Mouse (Mus musculus): ENCODE measurements at regions not wholly inside any gene's neighbourhood (a gene's known extent, or its start where the extent isn't known, plus 50 kb on each side); places are given as distances from the start of the nearest gene placed in this dataset.
A peak's percentile ranks its signal among the peaks of the same experiment; 100 is the strongest.

DNA sequence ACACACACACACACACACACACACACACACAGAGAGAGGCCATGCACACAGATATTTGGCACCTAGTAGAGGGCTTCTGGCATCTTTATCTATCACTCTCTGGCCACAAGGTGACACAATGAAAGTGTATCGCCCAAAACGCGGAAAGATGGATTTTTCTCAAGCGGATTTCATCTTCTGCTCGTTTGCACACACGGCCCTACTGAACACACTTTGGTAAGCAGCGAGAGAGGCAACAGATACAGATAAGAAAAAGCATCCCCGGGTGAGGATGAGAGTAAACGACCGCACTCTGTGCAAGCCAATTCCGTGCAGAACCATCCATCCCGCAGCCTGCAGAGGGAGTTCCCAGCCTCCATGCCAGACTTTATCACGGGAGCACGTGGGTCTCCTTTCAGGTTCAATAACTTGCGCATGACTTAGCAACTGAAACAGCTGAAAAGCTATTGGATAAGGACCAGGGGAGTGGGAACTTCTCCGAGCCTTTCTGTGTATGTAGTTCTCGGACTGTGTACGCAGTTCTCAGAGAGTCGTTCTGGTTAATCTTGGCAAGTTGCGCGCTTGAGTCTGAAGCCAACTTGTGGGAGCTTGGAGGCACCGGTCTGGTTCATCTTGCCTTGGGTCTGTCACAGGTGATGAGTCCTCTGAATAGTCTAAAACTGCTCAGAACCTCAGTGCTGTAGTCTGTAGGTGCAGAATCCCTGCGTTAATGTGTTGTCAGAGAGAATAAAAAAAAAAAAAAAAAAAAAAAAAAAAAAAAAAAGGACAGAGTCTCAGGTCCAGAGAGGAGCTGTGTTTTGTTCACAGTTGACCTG, 97.2 kb upstream of the Tmem178 start:
- no peaks in the 10 kb centered on the region for H3K27me3 ChIP-seq
- H3K27ac ChIP-seq: no peak overlapping the region
- H3K4me2 ChIP-seq: peak overlapping the region; percentile 27
- 55% methylated on average over 23 of the region's 23 CpGs for WGBS
- no peak; the same call in 1 of the 2 replicates for ATAC-seq (ENCODE audit: borderline replicate concordance, extremely low read depth, low FRiP score, low TSS enrichment)
- H3K4me1 ChIP-seq: no peaks in the 10 kb centered on the region
- H3K36me3 ChIP-seq: no peaks in the 10 kb centered on the region
- H3K9ac ChIP-seq: no peak overlapping the region
- no peaks in the 10 kb centered on the region for H3K9me3 ChIP-seq
- no peak overlapping the region for H3K4me3 ChIP-seq

GRCm38 (mm10) chr17:80845349-80845748, 99.1 kb upstream of the Tmem178 start:
- WGBS: 79% methylated on average over 7 of the region's 7 CpGs
- Histone ChIP-seq H3K9me3 (no peaks in the 10 kb centered on the region), H3K4me1 (0 out of 2 replicates have a peak, but pooled peaks cover 3% of the 10 kb centered on the region), H3K27ac (no peak overlapping the region), H3K9ac (no peak overlapping the region), H3K36me3 (no peaks in the 10 kb centered on the region), H3K4me2 (no peak overlapping the region), H3K4me3 (no peak overlapping the region), H3K27me3 (no peaks in the 10 kb centered on the region)
- no peak for ATAC-seq (ENCODE audit: borderline replicate concordance, extremely low read depth, low FRiP score, low TSS enrichment)

DNA sequence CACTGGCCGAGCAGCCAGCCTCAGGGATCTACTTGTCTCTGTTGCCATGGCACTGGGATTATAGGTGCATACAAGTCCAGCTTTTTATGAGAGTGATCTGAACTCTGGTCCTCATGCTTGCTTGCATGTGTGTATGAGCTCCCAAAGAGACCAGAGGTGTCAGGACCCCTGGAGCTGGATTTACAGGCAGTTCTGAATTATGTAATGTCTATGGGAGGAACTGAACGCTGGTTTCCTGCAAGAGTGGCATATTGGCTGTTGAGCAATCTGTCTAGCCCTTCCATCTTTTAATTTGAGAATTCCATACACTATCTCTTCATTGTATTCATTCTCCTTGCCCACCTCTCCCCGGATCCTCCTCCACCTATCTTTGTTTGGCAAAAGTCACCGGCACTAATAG, 102.5 kb upstream of the Tmem178 start:
- H3K27me3 ChIP-seq: no peaks in the 10 kb centered on the region
- WGBS: 89% methylated on average over 4 of the region's 4 CpGs
- H3K4me2 ChIP-seq: no peak overlapping the region
- H3K36me3 ChIP-seq: no peaks in the 10 kb centered on the region
- ATAC-seq (ENCODE audit: borderline replicate concordance, extremely low read depth, low FRiP score, low TSS enrichment): no peak
- H3K4me3 ChIP-seq: no peak overlapping the region
- H3K9ac ChIP-seq: no peak overlapping the region
- H3K27ac ChIP-seq: no peak overlapping the region
- no peaks in the 10 kb centered on the region for H3K9me3 ChIP-seq
- 0 out of 2 replicates have a peak, but pooled peaks cover 3% of the 10 kb centered on the region for H3K4me1 ChIP-seq

- WGBS: 79% methylated on average over 6 of the region's 6 CpGs
- no peak overlapping the region for H3K4me3 ChIP-seq
- H3K27ac ChIP-seq: no peak overlapping the region
- H3K4me1 ChIP-seq: 0 out of 2 replicates have a peak, but pooled peaks cover 3% of the 10 kb centered on the region
- no peaks in the 10 kb centered on the region for H3K9me3 ChIP-seq
- no peak overlapping the region for H3K4me2 ChIP-seq
- H3K36me3 ChIP-seq: no peaks in the 10 kb centered on the region
- no peaks in the 10 kb centered on the region for H3K27me3 ChIP-seq
- ATAC-seq (ENCODE audit: borderline replicate concordance, extremely low read depth, low FRiP score, low TSS enrichment): no peak
- no peak overlapping the region for H3K9ac ChIP-seq
Observed at GRCm38 (mm10) chr17:80840896-80841295, 103.5 kb upstream of the Tmem178 start.

- Histone ChIP-seq H3K36me3 (no peaks in the 10 kb centered on the region), H3K27me3 (no peaks in the 10 kb centered on the region), H3K4me3 (no peak overlapping the region), H3K4me2 (no peak overlapping the region), H3K9me3 (no peaks in the 10 kb centered on the region), H3K9ac (no peak overlapping the region), H3K4me1 (0 out of 2 replicates have a peak, but pooled peaks cover 3% of the 10 kb centered on the region), H3K27ac (no peak overlapping the region)
- ATAC-seq (ENCODE audit: borderline replicate concordance, extremely low read depth, low FRiP score, low TSS enrichment): no peak
- WGBS: 84% methylated on average over 4 of the region's 4 CpGs
Observed at GRCm38 (mm10) chr17:80840452-80840851, 104.0 kb upstream of the Tmem178 start.

DNA sequence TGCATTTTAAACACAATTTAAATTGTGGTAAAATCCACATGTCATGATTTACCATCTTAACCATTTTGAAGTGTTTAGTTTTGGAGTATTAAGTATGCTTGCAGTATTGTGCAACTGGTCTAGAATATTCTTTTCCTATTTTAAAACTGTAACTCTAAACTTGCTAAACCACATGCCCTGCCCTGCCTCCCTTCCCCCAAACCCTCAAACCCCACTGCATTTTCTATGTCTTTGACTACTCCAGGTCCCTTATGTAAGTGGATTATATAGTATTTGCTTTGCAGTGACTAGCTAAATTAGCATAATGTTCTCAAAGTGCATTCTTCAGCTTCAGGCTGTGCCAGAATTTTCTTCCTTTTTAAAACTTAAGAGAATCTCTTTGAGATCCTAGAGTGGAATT, 106.4 kb upstream of the Map4k3 start:
- peak overlapping the region; percentile 48 for H3K27ac ChIP-seq

DNA sequence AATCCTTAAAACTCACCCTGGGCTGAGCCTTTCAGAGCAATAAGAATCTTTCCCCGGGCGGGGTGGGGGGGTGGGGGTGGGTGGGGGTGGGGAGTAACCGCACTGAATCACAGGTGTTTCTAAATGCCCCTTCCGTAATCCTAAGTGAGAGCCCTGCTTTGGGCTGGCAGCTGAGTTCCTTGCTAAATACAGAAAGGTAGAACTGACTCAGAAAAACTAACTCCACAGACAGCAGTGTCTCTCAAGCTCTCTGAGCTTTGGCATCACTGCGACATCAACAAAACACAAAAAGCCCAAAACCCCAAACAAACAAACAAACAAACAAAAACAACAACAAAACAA, 105.9 kb upstream of the Map4k3 start:
- Histone ChIP-seq H3K4me1 (peaks cover 15% of the 10 kb centered on the region), H3K27me3 (no peaks in the 10 kb centered on the region), H3K4me2 (peak overlapping the region; percentile 34), H3K4me3 (no peak overlapping the region), H3K27ac (peak overlapping the region; percentile 48), H3K36me3 (no peaks in the 10 kb centered on the region), H3K9ac (no peak overlapping the region), H3K9me3 (no peaks in the 10 kb centered on the region)
- 26% methylated on average over 5 of the region's 5 CpGs for WGBS
- ATAC-seq (ENCODE audit: borderline replicate concordance, extremely low read depth, low FRiP score, low TSS enrichment): peak; percentile 33; the same call in 1 of the 2 replicates

More for the DNA sequence above, 106.4 kb upstream of the Map4k3 start:
- Histone ChIP-seq H3K27me3 (no peaks in the 10 kb centered on the region), H3K36me3 (no peaks in the 10 kb centered on the region), H3K4me3 (no peak overlapping the region), H3K4me2 (no peak overlapping the region), H3K4me1 (peaks cover 15% of the 10 kb centered on the region), H3K9me3 (no peaks in the 10 kb centered on the region), H3K9ac (no peak overlapping the region)
- ATAC-seq (ENCODE audit: borderline replicate concordance, extremely low read depth, low FRiP score, low TSS enrichment): peak; percentile 60; the same call in 1 of the 2 replicates

DNA sequence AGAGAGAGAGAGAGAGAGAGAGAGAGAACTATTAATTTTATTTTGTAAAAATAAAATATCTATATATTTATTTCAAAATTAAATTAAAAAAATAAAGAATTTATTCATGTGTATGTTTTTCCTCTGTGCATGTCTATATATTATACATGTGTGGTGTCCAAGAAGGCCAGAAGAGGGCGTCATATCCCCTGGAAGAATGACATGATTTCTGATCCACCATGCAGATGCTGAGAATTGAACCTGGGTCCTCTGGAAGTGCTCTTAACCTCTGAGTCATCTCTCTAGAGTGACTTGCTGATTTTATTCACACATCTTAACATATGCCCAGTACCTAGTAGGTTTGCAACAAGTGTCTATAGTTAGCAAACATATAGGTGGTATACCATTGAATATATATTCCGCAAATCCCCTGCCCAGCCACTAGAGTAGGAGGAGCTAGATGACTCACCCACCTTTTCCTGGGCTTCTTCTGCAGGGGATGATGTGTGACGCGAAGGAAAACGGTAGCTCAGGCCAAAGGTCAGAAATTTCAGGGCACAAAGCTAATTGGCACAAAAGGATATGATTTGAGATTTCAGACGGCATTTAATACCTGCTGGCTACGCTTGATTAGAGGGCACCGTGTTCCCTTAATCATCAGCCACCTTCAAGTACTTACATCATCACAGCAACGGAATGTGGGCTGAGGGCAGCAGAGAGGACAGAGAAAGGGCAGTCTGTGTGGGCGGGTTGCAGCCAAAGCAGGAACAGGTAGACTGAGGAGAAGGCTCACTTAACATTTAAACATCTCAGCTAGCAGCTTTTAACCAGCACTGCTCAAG, 105.3 kb upstream of the Map4k3 start:
- Histone ChIP-seq H3K9me3 (no peaks in the 10 kb centered on the region), H3K27ac (peak overlapping the region; percentile 48), H3K4me1 (peaks cover 15% of the 10 kb centered on the region), H3K27me3 (no peaks in the 10 kb centered on the region), H3K9ac (no peak overlapping the region), H3K4me3 (no peak overlapping the region), H3K36me3 (no peaks in the 10 kb centered on the region), H3K4me2 (peak overlapping the region; percentile 34)
- ATAC-seq (ENCODE audit: borderline replicate concordance, extremely low read depth, low FRiP score, low TSS enrichment): peak; percentile 47; the same call in 1 of the 2 replicates
- WGBS: 33% methylated on average over 10 of the region's 10 CpGs

DNA sequence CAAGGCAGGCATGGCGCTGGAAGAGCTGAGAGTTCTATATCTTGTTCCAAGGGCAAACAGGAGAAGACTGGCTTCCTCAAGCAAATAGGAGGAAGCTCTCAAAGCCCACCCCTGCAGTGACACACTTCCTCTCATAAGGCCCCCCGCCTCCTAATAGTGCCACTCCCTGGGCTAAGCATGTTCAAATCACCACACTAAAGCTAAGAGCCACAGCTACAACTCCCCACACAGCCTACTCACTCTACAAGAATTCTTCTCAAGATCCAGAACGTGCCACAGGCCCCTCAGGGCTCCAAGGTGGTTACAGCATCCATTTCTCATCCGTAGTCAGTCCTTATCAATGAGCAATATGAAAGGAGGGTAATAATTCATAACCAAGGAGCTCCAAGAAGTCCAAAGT, 103.4 kb upstream of the Map4k3 start:
- no peak overlapping the region for H3K9ac ChIP-seq
- no peaks in the 10 kb centered on the region for H3K36me3 ChIP-seq
- no peak overlapping the region for H3K4me3 ChIP-seq
- no peak overlapping the region for H3K4me2 ChIP-seq
- H3K9me3 ChIP-seq: no peaks in the 10 kb centered on the region
- no peak for ATAC-seq (ENCODE audit: borderline replicate concordance, extremely low read depth, low FRiP score, low TSS enrichment)
- H3K4me1 ChIP-seq: peaks cover 19% of the 10 kb centered on the region
- 79% methylated on average over 4 of the region's 4 CpGs for WGBS
- H3K27me3 ChIP-seq: no peaks in the 10 kb centered on the region
- no peak overlapping the region for H3K27ac ChIP-seq

DNA sequence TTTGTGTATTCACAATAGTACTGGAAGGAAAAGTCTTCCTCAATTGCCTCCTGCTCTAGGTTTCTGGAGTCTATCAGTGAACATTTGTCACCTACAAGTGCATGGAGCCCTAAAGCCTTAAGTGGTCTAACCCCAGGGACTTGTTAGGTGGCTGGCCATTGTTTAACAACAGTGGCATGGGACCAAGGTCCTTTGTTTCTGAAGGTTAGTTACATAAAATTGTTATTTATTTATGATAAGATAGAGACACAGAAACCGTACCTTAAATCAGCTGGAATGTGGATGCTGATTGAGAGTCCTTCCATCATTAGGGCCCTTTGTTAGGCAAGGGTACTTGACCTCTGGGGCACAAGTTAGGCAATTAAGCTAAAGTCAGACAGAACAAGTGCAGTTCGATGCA, 99.6 kb upstream of the Map4k3 start:
- no peak overlapping the region for H3K27ac ChIP-seq
- H3K4me1 ChIP-seq: peaks cover 29% of the 10 kb centered on the region
- no peaks in the 10 kb centered on the region for H3K9me3 ChIP-seq
- no peak overlapping the region for H3K4me2 ChIP-seq
- no peak overlapping the region for H3K4me3 ChIP-seq
- WGBS: 28% methylated on average over 2 of the region's 2 CpGs
- ATAC-seq (ENCODE audit: borderline replicate concordance, extremely low read depth, low FRiP score, low TSS enrichment): no peak
- H3K9ac ChIP-seq: no peak overlapping the region
- no peaks in the 10 kb centered on the region for H3K27me3 ChIP-seq
- H3K36me3 ChIP-seq: no peaks in the 10 kb centered on the region

GRCm38 (mm10) chr17:80827361-80827760, 99.1 kb upstream of the Map4k3 start:
- no peak overlapping the region for H3K9ac ChIP-seq

More at GRCm38 (mm10) chr17:80827361-80827760, 99.1 kb upstream of the Map4k3 start:
- Histone ChIP-seq H3K27ac (0 out of 2 replicates have a peak overlapping the region, but pooled peaks have one; percentile 93), H3K4me3 (no peak overlapping the region), H3K4me2 (no peak overlapping the region), H3K27me3 (no peaks in the 10 kb centered on the region), H3K36me3 (no peaks in the 10 kb centered on the region), H3K4me1 (peaks cover 29% of the 10 kb centered on the region), H3K9me3 (no peaks in the 10 kb centered on the region)
- no peak for ATAC-seq (ENCODE audit: borderline replicate concordance, extremely low read depth, low FRiP score, low TSS enrichment)
- WGBS: 83% methylated on average over 17 of the region's 17 CpGs

All from lung, embryonic 15.5 days (tissue).